Mouse (Mus musculus) embryonic facial prominence, embryonic 10.5 days (tissue): ENCODE results near the gene Tarsl2. TPM values are rescaled to one million over a fixed set of nuclear protein-coding genes. Genes with fewer than 3 reads are reported as not detected.

Source experiments
- DNase-seq: peaks from one replicate; pipeline ENCODE4 v3.0.0-alpha.2; 2017; ENCODE audit warnings: low spot score
- H3K27ac ChIP-seq: fragments of 300-500 bp; sonication (generic); replicated peaks from 2 replicates; pipeline ENCODE4 v1.5.1; 2016; ENCODE audit warnings: mild to moderate bottlenecking
- H3K27me3 ChIP-seq: fragments of 300-500 bp; sonication (generic); replicated peaks from 2 replicates; pipeline ENCODE4 v1.6.1; 2016; ENCODE audit warnings: low read depth, mild to moderate bottlenecking; ENCODE audit not compliant: poor library complexity, severe bottlenecking
- H3K36me3 ChIP-seq: fragments of 300-500 bp; sonication (generic); replicated peaks from 2 replicates; pipeline ENCODE4 v1.6.1; 2016; ENCODE audit warnings: mild to moderate bottlenecking, moderate library complexity
- H3K4me1 ChIP-seq: fragments of 300-500 bp; sonication (generic); 2 replicates; pipeline ENCODE4 v1.6.1; 2016
- H3K4me3 ChIP-seq: fragments of 300-500 bp; sonication (generic); 2 replicates; pipeline ENCODE4 v1.5.1; 2016; ENCODE audit warnings: mild to moderate bottlenecking, moderate library complexity
- H3K9me3 ChIP-seq: fragments of 300-500 bp; sonication (generic); 2 replicates; pipeline ENCODE4 v1.6.1; 2016; ENCODE audit warnings: mild to moderate bottlenecking
- WGBS: fragments of 180-500 bp; shearing (Covaris S2); methylation state at CpG from one replicate; pipeline ENCODE4 v1.1.7; 2016; 5-methylcytosine and 5-hydroxymethylcytosine counted together
- polyA plus RNA-seq: library from polyadenylated mRNA; unstranded; fragments of >200 nt; fragmentation: Nextera tagmentation; extraction: Ambion mirVana; gene quantifications from 2 replicates; pipeline ENCODE4 v1.2.1, GENCODE M21; 2016

Gene Tarsl2
- polyA plus RNA-seq, 1 experiment from 2014 or later = 6.6 TPM

GRCm38 (mm10) chr7:65635831-65636230, 8.9 kb upstream of the Tarsl2 start:
- H3K27ac ChIP-seq = no peak overlapping the region
- no peaks in the 10 kb centered on the region for H3K4me1 ChIP-seq
- H3K9me3 ChIP-seq = no peaks in the 10 kb centered on the region
- 86% methylated on average over 6 of the region's 6 CpGs for WGBS
- H3K27me3 ChIP-seq = no peaks in the 10 kb centered on the region; the same call in 1 of the 2 replicates
- DNase-seq = no peak
- no peaks in the 10 kb centered on the region for H3K36me3 ChIP-seq
- no peak overlapping the region for H3K4me3 ChIP-seq

GRCm38 (mm10) chr7:65636356-65636880, 8.3 kb upstream of the Tarsl2 start:
- Histone ChIP-seq H3K27me3 (no peaks in the 10 kb centered on the region; the same call in 1 of the 2 replicates), H3K9me3 (no peaks in the 10 kb centered on the region), H3K27ac (no peak overlapping the region), H3K4me1 (no peaks in the 10 kb centered on the region), H3K4me3 (no peak overlapping the region), H3K36me3 (no peaks in the 10 kb centered on the region)
- 65% methylated on average over 7 of the region's 7 CpGs for WGBS
- DNase-seq = no peak

- Histone ChIP-seq H3K27ac (no peak overlapping the region), H3K4me1 (no peaks in the 10 kb centered on the region), H3K4me3 (no peak overlapping the region), H3K27me3 (peaks cover 9% of the 10 kb centered on the region), H3K36me3 (no peaks in the 10 kb centered on the region), H3K9me3 (no peaks in the 10 kb centered on the region)
- no peak for DNase-seq
- WGBS = 69% methylated on average over 7 of the region's 7 CpGs
These were observed 6.4 kb upstream of the Tarsl2 start for GRCm38 (mm10) chr7:65638170-65638770.

GRCm38 (mm10) chr7:65639821-65640382, 4.8 kb upstream of the Tarsl2 start:
- no peak overlapping the region for H3K27ac ChIP-seq
- H3K36me3 ChIP-seq = no peaks in the 10 kb centered on the region
- H3K4me3 ChIP-seq = no peak overlapping the region
- no peaks in the 10 kb centered on the region for H3K9me3 ChIP-seq
- DNase-seq = no peak
- H3K4me1 ChIP-seq = peaks cover 8% of the 10 kb centered on the region
- WGBS = 74% methylated on average over 6 of the region's 6 CpGs
- H3K27me3 ChIP-seq = peaks cover 18% of the 10 kb centered on the region

- Histone ChIP-seq H3K9me3 (no peaks in the 10 kb centered on the region), H3K27me3 (peaks cover 18% of the 10 kb centered on the region), H3K36me3 (no peaks in the 10 kb centered on the region), H3K4me3 (no peak overlapping the region), H3K4me1 (peaks cover 12% of the 10 kb centered on the region), H3K27ac (no peak overlapping the region)
- DNase-seq = no peak
- 83% methylated on average over 6 of the region's 6 CpGs for WGBS
These were observed 4.0 kb upstream of the Tarsl2 start for GRCm38 (mm10) chr7:65640672-65641071.

- WGBS = 80% methylated on average over 6 of the region's 6 CpGs
- H3K4me3 ChIP-seq = no peak overlapping the region
- peaks cover 6% of the 10 kb centered on the region; the same call in 1 of the 2 replicates for H3K36me3 ChIP-seq
- no peaks in the 10 kb centered on the region for H3K9me3 ChIP-seq
- no peak overlapping the region for H3K27ac ChIP-seq
- peaks cover 24% of the 10 kb centered on the region for H3K27me3 ChIP-seq
- no peak for DNase-seq
- peaks cover 12% of the 10 kb centered on the region for H3K4me1 ChIP-seq
These were observed 2.1 kb upstream of the Tarsl2 start for GRCm38 (mm10) chr7:65642371-65643304.

GRCm38 (mm10) chr7:65643861-65644421, 757 bp upstream of the Tarsl2 start:
- Histone ChIP-seq H3K27ac (no peak overlapping the region), H3K4me1 (peaks cover 12% of the 10 kb centered on the region), H3K36me3 (peaks cover 16% of the 10 kb centered on the region), H3K9me3 (no peaks in the 10 kb centered on the region), H3K4me3 (peak overlapping the region; percentile 80), H3K27me3 (peaks cover 24% of the 10 kb centered on the region)
- WGBS = 44% methylated on average over 6 of the region's 6 CpGs
- DNase-seq = no peak

GRCm38 (mm10) chr7:65645996-65646395, 1.3 kb downstream of the Tarsl2 start:
- 83% methylated on average over 8 of the region's 8 CpGs for WGBS
- no peak for DNase-seq
- H3K4me3 ChIP-seq = no peak overlapping the region
- H3K36me3 ChIP-seq = peaks cover 28% of the 10 kb centered on the region
- peaks cover 24% of the 10 kb centered on the region for H3K27me3 ChIP-seq
- peaks cover 3% of the 10 kb centered on the region; the same call in 1 of the 2 replicates for H3K9me3 ChIP-seq
- no peak overlapping the region for H3K27ac ChIP-seq
- peaks cover 12% of the 10 kb centered on the region for H3K4me1 ChIP-seq

- no peak for DNase-seq
- H3K27ac ChIP-seq = no peak overlapping the region
- H3K4me1 ChIP-seq = no peaks in the 10 kb centered on the region
- H3K9me3 ChIP-seq = peaks cover 3% of the 10 kb centered on the region; the same call in 1 of the 2 replicates
- H3K36me3 ChIP-seq = peaks cover 36% of the 10 kb centered on the region
- H3K27me3 ChIP-seq = 0 out of 2 replicates have a peak, but pooled peaks cover 6% of the 10 kb centered on the region
- no peak overlapping the region for H3K4me3 ChIP-seq
- WGBS = 90% methylated on average over 4 of the region's 4 CpGs
These were observed 6.0 kb downstream of the Tarsl2 start for GRCm38 (mm10) chr7:65650662-65651061.

- Histone ChIP-seq H3K9me3 (no peaks in the 10 kb centered on the region), H3K27me3 (no peaks in the 10 kb centered on the region), H3K4me1 (peaks cover 6% of the 10 kb centered on the region; the same call in 1 of the 2 replicates), H3K27ac (no peak overlapping the region), H3K36me3 (peaks cover 8% of the 10 kb centered on the region), H3K4me3 (no peak overlapping the region)
- DNase-seq = no peak
- WGBS = 88% methylated on average over 2 of the region's 2 CpGs
These were observed 12.9 kb downstream of the Tarsl2 start for GRCm38 (mm10) chr7:65657490-65658120.

GRCm38 (mm10) chr7:65663225-65663790, 18.6 kb downstream of the Tarsl2 start:
- Histone ChIP-seq H3K4me3 (no peak overlapping the region), H3K27me3 (no peaks in the 10 kb centered on the region), H3K36me3 (peaks cover 6% of the 10 kb centered on the region; the same call in 1 of the 2 replicates), H3K27ac (no peak overlapping the region), H3K9me3 (no peaks in the 10 kb centered on the region), H3K4me1 (peaks cover under 1% of the 10 kb centered on the region; the same call in 1 of the 2 replicates)
- DNase-seq = no peak
- WGBS = 88% methylated on average over 11 of the region's 11 CpGs
